Mouse (Mus musculus) MN1 (cell line): ENCODE data around the gene Myl6b.
"Not testable (repeated sequence)": the region's sequence is repeated elsewhere in the genome, so short reads cannot be mapped to it uniquely, and the experiment has no call there.

Experiments used
- DNase-seq: peaks from one replicate; pipeline ENCODE4 v3.0.0-alpha.2; 2016; ENCODE audit warnings: low spot score

Myl6b gene

DNA sequence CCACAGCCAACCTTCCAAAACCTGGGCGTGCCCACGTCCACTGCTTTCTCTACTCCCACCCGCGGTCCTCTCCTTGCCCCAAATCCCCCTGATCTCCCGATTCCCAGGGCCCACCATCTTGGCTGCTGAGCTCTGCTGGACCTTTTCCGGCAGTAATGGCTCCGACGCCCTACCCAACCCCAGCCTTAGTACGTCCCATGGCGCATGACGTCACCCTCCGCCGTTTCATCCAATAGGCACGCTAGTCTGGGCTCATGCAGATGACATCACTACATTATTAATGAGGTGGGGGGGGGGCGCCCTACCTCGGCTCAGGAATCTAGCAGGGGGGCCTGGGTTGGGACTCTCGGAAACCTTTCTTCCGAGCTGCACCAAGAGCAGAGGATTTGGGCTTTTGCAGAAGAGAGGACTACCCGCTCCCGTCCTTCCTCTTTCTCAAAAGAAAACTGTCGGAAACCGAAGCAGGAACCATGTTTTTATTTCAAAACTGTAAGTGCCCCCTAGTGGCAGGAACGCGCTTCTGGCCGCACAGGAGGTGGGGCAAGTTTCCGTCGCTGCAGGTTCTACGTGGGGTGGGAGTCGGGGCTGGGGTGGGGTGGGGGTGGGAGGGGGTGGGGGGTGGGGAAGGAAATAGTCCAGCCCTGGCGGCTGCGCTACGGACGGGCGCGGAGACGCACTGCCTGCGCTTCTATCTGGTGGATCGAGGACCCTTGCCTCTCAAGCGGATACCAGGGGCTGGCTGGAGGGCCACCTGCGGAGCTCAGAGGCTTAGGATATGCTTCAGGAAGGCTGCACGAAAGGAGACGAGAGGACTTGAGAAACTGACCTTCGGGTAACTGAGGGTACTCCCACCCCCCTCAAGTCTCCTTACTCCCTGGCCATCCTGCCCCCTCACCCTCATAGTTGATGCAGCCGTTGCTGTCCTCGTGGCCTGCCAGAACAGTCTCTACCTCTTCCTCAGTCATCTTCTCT, 4.5 kb downstream of the Myl6b start, which contains the start of gene Myl6:
Gene Myl6, minus strand, starts transcription at position 451 of the 972 bp plus-strand sequence.
- peak; percentile 100 for DNase-seq

DNA sequence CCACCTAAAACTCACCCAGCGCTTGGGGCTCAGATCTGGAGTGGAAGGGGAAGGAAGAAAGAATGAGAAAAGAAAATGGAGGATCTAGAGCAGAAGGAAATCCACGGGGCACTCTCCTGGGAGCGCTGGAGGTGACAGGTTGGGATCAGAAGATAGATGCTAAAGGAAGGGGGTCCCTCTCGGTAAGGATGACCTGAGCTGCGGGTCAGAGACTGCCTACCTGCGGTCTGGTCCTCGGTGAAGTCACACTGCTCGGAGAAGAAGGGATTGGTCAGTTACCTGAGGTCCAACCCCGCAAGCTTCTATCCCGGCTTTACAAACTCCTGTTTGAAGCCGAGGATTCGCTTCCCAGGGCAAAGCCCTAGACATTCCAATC, 5.2 kb downstream of the Myl6b start:
- DNase-seq, result no peak

DNA sequence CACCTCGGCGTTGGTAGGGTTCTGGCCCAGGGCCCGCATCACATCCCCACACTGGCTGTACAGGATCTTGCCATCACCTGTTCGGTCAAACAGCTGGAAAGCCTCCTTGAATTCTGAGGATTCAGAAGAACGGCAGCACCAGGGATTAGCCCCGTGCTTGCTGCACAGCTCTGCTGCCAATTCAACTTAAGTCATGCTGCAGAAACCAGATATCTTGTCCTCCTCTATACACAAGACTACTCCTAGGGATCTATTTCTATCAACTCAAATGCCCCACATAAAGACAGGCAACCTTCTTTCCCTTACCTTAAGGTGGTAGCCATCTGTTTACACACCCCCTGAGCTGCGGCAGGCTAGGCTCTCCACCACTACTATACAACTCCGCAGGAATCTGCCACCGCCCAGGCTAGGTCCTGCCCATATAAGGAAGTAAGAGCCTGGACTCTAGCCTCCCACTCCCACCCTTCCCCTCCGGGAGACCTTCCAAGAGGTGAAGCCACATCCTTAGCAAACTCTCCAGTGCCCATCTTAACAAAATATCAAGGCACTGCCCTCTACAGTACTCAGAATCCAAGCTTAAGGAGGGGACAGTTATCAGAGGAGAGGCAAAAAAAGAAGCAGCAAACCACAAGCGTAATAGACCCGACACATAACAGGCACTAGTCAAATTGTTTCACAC, 5.7 kb downstream of the Myl6b start:
- peak; percentile 83 for DNase-seq

DNA sequence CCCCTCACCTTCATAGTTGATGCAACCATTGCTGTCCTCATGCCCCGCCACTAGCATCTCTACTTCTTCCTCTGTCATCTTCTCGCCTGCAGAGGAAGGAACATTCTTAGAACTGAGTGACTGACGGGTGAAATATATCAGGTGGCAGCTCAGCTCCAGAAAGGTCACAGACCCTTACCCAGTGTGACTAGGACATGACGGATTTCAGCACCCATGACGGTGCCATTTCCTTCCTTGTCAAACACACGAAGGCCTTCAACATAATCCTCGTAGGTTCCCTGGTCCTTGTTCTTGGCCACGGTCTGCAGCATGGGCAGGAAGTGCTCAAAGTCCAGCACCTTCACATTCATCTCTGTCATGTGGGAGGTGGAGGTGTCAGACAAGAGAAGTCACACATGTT, 6.4 kb downstream of the Myl6b start:
- DNase-seq, result not testable (repeated sequence)

DNA sequence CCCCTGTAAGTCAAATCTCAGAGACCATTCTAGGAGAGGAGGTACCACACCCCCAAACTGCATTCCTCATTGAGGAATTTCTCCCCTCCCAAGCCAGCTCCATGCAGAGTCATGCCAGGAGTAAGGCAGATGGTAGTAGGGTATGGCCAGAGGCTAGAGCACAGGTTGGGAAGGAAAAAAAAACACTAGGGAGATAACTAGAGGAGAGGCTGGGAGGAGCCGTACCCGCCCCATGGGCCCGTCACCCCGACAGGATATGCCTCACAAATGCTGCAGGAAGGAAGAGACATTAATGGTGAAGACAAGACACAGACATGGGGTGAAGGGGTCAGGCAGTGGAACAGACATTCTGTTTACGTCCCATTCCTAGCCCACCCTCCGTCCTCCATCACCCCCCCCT, 7.0 kb downstream of the Myl6b start:
- no peak for DNase-seq

DNA sequence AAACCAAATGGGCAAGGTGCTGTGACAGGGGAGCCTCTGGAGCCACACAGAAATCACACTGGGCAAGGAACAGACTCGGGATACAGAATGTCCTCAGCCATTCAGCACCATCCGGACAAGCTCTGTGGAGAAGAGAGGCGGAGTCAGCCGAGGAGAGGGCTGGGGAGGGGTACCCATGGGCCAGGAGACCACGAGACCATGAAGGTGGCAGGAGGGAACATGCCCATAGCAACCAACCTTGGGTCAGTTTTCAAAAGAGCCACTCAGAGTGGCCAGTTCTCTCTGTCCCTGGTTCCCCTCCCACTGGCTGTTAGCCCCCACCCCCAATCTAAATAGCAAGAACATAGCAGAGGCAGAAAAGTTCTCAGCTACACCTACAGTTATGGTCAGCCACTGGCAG, 7.6 kb downstream of the Myl6b start:
- DNase-seq, result no peak

DNA sequence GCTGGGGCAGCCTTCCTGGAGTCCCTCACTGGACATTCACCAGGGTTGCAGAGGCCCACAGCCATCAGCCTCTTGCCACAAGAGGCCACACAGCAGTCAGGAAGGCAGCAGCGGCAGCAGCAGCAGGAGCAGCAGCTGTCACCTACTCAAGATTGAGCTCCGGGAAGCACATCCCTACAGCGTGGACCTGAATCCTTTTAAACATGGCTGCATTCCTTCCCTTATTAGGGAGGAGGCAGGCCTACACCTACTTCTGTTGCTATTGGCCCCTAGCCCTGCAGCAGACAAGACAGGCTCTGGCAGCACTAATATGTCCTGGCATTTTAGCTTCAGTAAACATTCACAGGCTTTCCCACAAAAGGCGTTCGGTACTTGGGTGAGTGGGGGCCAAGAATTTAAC, 8.3 kb downstream of the Myl6b start:
- peak; percentile 76 for DNase-seq

DNA sequence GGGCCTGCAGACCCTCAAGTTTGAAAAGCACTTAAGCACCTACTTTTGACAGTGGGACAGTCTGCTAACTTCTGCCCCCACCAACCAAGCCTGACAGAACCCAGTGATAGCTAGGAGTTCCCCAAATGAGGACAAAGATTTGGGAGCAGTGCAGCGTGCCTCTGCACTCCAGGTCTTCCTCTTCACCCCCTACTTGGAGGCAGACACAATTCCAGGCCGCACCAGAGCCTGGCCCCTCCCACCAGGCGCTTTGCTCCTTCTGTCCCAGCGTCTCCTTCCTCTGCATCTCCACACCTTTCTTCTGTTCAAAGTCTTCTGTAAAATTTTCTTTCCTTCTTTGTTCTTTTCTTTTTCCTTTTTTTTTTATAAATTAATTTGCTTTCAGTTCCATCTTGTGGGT, 8.7 kb downstream of the Myl6b start:
- no peak for DNase-seq

DNA sequence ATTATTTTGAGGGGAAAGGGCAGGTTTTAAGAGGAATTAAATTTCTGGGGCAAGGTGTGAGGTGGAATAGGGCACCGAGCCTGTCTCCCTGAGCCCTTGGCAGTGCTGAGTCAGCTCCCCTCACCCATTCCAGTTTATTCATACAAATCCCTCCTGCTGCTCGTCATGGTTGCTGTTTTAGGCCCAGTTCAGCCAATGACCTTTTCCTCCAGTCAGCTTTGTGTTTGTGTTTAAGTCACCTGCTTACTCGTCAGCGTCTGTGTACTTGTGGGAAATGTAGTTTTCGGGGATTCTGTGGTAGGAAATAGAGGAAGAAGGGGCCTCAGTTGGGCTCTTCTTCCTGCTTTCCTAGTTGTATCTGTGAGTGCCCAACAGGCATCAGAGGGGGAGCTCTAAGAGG, 9.1 kb downstream of the Myl6b start:
- peak; percentile 58 for DNase-seq

DNA sequence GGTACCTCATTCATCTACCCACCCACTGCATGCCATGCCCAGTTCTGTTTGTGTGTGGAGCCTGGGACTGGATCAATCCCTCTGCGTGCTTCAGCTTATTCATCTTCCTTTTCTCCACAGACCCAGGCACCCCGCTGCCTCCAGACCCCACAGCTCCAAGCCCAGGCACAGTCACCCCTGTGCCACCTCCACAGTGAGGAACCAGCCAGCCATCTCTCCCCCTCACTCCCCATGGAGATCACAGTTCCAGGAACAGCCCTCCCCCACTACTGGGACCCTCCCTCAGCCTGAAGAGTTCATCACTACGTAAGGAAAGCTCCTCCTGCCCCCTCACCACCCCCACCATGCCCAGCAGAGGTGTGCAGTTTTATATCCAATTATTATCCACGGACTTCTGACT, 9.7 kb downstream of the Myl6b start:
- no peak for DNase-seq

DNA sequence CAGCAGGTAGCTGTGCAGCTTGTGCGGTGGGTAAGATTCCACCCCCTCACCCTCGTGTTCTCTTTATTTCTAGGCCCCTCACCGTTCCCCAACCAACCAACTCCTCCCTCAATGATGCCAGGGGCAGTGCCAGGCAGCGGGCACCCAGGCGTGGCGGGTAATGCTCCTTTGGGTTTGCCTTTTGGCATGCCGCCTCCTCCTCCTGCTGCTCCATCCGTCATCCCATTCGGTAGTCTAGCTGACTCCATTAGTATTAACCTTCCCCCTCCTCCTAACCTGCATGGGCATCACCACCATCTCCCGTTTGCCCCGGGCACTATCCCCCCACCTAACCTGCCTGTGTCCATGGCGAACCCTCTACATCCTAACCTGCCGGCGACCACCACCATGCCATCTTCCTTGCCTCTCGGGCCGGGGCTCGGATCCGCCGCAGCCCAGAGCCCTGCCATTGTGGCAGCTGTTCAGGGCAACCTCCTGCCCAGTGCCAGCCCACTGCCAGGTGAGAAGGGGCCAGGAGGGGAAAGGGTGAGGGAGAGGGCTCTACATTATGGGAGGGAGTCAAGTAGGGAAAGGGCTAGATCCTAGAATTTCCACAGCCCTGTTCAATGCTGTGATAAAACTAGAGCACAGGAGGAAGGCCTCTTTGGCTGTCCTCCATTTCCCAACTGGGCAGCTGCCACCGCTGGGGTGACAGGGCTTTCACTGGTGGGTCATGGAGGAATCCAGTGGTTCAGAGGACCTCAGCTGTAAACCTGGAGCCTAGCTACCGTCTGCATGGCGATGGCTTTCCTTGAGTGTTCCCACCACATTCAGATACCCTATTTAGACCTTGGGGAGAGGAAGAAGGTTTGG, 10.4 kb downstream of the Myl6b start:
- DNase-seq, result no peak

DNA sequence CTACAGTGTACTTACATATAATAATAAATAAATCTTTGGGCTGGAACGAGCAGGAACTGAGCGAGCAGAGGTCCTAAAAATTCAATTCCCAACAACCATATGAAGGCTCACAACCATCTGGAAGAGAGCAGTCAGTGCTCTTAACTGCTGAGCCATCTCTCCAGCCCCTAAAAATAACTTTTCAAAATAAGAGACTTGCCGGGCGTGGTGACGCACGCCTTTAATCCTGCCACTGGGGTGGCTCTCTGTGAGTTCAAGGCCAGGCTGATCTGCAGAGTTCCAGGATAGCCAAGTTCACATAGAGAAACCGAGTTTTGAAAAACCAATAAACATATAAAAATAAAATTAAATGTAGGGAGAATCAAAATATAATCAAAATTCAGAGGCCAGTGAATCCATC, 12.1 kb downstream of the Myl6b start:
- DNase-seq, result no peak

DNA sequence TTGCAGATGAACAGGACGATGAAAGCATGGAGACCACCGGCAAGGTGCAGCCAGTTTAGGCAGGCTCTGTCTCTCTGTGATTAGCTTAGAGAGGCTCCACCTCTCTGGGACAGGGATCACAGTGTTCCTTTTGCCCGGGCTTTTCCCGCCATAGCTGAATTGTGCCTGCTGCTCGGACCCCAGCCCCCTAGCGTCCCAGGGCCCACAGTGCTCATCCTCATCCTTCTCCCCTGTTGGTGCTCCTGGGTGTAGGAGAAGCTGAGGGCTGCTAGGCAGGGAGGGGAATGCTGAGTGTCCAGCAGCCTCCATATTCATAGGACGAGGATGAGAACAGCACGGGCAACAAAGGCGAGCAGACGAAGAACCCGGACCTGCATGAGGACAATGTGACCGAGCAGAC, 24.1 kb downstream of the Myl6b start:
- DNase-seq, result no peak

DNA sequence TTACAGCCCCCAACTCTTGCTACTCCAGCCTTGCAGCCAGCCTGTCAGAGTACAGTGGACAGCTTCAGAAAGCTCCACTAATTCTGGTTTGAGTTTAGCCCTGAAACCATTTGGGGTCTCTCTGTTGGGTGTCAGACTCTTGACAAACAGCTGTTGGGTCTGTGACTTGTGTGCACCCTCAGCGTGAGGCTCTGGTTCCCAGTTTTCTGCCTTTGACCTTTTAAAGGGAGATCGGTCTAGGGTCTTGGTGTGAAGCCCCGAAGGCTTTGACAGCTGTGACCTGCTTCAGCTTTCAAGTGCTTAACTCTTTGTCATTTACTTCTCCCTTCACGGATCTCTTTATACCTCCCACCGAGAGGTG, 38.2 kb downstream of the Myl6b start:
- DNase-seq, result no peak

DNA sequence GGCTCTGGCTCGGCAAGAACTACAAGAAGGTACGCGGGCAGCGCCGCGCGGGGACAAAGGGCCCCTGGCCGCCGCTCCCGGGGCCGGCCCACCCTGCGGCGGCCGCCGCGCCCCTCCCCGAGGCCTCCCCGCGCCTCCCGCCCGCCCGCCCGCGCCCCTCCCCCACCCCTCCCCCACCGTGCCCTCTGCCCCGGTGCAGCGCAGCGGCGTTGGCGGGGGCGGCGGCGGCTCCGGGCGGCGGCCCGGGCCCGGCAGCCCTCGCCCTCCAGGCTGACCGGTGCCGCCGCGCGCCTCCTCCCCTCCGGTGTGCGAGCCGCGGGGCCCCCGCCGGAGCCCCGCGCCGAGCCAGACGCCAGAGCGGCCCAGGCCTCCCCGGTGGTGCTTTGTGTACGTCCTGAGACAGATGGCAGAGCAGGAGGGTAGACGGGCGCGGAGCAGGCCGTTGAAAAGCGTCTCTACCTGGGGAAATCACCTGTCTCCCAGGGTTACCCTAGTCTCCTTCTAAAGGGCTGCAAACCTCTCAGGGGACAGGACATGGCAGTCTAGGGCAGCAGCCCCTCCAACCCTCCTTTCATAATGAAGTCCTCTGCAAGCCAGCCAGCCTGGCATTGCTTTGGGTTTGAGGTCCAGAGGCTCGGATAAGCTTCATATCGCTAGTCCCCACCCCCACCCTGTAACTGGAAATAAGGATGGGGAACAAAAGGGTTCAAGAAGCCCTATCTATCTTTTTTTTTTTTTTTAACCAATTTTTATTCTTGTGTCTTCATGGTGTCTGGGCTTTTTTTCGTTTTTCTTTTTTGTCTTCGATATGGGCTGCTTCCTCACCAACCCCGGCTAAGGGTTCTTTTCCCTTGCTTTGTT, 38.8 kb downstream of the Myl6b start:
- DNase-seq, result peak; percentile 65

DNA sequence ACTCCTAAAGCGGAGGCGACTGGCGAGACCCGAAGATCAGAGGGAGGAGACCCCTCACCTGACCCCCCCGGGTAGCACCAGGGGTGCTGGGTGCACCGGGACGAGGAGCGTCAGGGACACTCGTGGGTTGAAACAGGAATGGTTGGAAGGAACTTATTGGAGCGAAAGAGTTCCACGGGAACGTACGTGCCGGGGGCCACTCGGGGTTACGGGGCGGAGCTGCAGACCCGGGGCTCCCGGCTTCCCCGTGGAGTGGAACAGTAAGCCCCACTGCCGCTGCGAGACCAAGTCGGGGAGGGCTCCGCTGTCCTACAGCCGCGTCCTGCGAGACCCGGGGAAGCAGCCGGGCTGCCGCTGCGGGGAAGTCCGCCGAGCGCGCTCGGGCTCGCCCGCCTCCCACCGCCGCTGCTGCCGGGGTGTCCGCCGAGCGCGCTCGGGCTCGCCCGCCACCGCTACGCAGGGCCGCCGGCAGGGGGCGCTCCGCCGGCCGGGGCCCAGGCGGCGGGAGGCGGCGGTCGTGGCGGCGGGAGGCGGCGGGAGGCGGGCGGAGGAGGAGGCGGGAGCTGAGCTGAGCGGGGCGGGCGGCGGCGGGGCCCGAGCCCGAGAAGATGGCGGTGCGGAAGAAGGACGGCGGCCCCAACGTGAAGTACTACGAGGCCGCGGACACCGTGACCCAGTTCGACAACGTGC, 39.6 kb downstream of the Myl6b start, which contains the start of gene Smarcc2:
Gene Smarcc2, plus strand, starts transcription at position 530 of the 690 bp plus-strand sequence.
- DNase-seq, result peak; percentile 95

DNA sequence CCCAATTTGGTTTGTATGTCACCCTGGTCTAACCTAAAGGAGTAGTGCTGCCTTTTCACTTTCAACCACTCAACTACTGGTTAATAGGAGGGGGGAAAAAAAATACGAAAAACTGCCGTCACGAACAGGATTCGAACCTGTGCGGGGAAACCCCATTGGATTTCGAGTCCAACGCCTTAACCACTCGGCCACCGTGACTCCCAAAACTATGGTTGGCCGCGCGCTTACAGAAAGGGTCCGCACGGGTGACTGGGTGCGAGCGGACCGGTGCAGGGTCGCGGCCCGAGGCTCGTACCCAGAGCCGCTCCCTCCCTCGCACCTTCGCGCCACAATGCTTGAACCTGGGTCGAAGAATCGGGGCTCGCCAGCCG, 40.2 kb downstream of the Myl6b start:
- peak; percentile 96 for DNase-seq

DNA sequence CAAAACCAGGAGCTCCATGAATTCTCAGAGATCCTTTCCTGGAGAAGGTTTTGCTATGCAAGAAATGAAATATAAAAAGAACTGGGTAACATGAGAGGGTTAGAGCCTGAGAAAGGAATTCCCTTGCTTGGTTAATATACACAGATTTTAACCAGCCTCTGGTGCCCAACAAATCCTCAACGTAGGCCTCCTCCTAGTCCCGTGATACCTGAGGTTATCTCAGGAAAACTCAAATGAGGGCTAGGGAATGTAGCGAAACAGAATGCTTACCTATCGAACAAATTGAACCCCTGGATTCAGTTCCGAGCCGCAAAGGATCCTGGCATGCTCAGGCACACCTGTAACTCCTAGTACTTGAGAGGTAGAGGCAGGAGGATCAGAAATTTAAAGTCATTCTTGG, 40.8 kb downstream of the Myl6b start:
- DNase-seq, result no peak

DNA sequence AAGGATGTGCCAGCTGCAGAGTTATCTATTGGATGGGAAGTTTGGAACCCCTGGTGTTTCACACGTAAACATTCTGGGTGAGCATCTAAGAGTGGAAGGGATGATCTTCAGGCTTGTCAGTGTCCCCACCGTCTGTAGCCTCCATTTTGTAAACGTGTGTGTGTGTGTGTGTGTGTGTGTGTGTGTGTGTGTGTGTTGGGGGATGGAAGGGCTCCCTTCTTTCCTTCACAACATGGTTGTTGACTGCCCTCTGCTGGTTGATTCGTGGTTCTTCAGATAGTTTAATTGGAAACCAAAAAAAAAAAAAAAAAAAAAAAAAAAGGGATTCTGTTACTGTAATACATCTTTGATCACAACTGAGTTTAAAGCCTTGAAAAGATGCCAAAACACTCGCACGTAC, 43.2 kb downstream of the Myl6b start:
- peak; percentile 96 for DNase-seq

DNA sequence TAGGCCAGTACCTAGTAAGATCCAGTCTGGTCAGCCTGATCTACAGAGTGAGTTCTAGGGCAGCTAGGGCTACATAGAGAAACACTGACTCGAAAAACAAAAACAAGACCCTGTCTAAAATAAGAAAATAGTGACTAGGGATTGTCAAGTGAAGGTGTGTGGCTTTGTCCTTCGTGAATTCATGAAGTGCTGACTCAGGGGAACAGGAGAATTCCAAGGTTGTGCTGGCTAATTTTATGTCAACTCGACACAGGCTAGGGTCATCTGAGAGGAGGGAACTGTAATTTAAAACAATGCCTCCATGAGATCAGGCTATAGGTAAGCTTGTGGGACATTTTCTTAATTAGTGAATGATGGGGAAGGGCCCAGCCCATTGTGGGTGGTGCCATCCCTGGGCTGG, 44.0 kb downstream of the Myl6b start:
- DNase-seq, result no peak

DNA sequence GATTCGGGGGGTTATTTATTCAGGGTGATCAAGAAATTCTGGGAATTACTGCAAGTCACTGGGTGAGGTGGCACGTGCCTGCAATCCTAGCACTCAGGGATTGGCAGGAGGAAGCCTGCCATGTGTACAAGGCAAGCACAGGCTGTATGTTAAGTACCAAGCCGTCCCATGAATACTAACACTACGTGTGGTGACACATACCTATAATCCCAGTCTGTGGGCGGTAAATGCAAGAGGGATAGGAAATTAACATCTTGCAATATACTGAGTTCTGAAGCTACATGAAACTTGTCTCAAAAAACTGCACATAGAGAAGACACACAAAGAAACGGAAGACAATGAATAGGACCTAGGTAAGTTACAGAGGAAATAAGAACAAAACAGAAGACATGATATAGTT, 47.5 kb downstream of the Myl6b start:
- no peak for DNase-seq
